Mouse (Mus musculus) ES-Bruce4 (cell line): ENCODE results near the gene Anks3.

Experiments
- CTCF ChIP-seq: IDR thresholded peaks from one replicate; pipeline ENCODE4 v1.8.1; 2011; ENCODE audit warnings: low read depth, low read length
- EP300 ChIP-seq: IDR thresholded peaks from 2 replicates; pipeline ENCODE4 v1.6.1; 2011; ENCODE audit warnings: low read depth, low read length; ENCODE audit not compliant: insufficient read depth
- POLR2A ChIP-seq: IDR thresholded peaks from one replicate; pipeline ENCODE4 v1.8.1; 2011; ENCODE audit warnings: low read length; ENCODE audit not compliant: insufficient read depth

- TF ChIP-seq CTCF: no peak
- TF ChIP-seq POLR2A: no peak
- TF ChIP-seq EP300: no peak
These were observed 67.6 kb downstream of the Anks3 start for GRCm38 (mm10) chr16:4896249-4897027.
